Mouse (Mus musculus): ENCODE measurements around the gene Psma6.

DNA sequence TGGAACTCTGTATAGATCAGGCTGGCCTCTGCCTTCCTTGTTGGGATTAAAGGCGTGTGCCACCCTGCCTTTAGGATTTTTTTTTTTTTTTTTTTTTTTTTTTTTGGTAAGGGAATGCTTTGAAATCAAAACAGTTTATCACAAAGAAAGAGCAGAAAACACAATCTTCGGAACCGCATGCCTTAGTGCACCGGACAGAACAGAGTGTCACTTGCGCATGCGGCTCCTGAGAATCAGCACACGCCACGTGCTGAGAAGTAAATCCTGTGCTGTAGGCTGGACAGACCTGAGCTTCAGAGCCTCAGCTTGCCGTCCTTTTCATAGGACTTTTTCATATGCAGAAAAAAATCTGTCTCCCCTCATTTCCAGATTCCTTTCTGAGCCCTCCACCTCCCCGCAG lies 54.0 kb downstream of the Psma6 start:
- TF ChIP-seq POLR2A (IDR thresholded peaks at IDR 0.05; ENCODE audit: low read depth, low read length) = no peak
- no peak for TF ChIP-seq CTCF (IDR thresholded peaks at IDR 0.05; ENCODE audit: borderline replicate concordance, insufficient read depth, low read length)
